Mouse (Mus musculus) brown adipose tissue, adult 24 weeks (tissue): ENCODE data around the gene Frmd4a. TPM values are rescaled to one million over a fixed set of nuclear protein-coding genes. Genes with fewer than 3 reads are reported as not detected.
A peak's percentile ranks its signal among the peaks of the same experiment; 100 is the strongest.
"Not testable (repeated sequence)": the region's sequence is repeated elsewhere in the genome, so short reads cannot be mapped to it uniquely, and the experiment has no call there.

ENCODE experiments used
- H3K27ac ChIP-seq: fragments of 200-500 bp; replicated peaks from 2 replicates; pipeline ENCODE4 v1.5.1; 2012; ENCODE audit warnings: low read depth, mild to moderate bottlenecking, low read length
- H3K4me1 ChIP-seq: fragments of 200-500 bp; 2 replicates; pipeline ENCODE4 v1.6.1; 2012; ENCODE audit warnings: low read length, mixed read lengths; ENCODE audit not compliant: control insufficient read depth, insufficient read depth, insufficient read length
- H3K4me3 ChIP-seq: fragments of 200-500 bp; 2 replicates; pipeline ENCODE4 v1.5.1; 2012; ENCODE audit warnings: low read depth, mild to moderate bottlenecking, low read length, moderate library complexity; ENCODE audit not compliant: insufficient read depth
- polyA plus RNA-seq: library from polyadenylated mRNA; stranded (reverse); fragments of >200 nt; gene quantifications from 2 replicates; pipeline ENCODE4 v1.2.4, GENCODE M21; 2012; ENCODE audit not compliant: missing spikeins, insufficient read depth, insufficient read length

Gene Frmd4a
- polyA plus RNA-seq, 1 experiment = 2.3 TPM

- H3K27ac ChIP-seq = no peak overlapping the region
- H3K4me3 ChIP-seq = peak overlapping the region; percentile 30
- 0 out of 2 replicates have a peak, but pooled peaks cover 2% of the 10 kb centered on the region for H3K4me1 ChIP-seq
These were observed 283.3 kb downstream of the Frmd4a start for GRCm38 (mm10) chr2:4300816-4301215.

DNA sequence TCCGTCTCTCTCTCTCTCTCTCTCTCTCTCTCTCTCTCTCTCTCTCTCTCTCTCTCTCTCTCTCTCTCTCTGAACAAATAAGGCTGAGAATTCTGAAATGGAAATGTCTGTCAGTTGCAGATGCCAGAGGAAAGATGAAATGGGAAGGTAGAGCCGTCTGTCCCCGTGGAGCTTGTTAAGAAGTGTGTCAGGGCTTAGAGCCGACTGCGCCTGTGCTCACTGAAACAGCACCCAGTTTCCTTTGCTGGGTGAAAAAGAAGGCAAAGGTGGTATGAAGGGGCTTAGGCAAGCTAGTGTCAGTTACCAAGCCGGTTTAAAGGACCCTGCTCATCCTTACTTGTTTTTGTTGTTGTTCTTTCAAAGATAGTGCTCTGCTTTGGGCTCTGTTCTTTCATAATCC lies 283.7 kb downstream of the Frmd4a start:
- Histone ChIP-seq H3K4me3 (peak overlapping the region; percentile 30; the same call in 1 of the 2 replicates), H3K27ac (no peak overlapping the region), H3K4me1 (0 out of 2 replicates have a peak, but pooled peaks cover 2% of the 10 kb centered on the region)

DNA sequence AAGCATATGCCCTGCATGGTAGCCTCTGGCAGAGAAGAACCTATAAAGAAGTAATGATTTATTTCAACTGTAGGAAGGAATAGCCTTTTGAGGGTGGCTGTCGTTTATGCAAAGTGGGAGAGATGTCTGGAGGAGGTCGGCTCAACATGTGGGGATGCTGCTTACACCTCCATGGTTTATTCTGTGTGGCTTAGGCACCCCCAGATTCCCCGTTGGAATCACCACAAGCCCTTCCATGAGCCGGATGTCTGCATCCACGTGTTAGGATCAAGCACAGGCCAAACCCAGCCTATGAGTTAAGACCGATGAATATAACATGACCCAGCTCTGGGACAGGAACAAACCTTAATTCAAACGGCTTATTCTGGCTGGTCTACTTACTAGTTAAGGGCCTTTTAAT lies 284.2 kb downstream of the Frmd4a start:
- Histone ChIP-seq H3K4me3 (peak overlapping the region; percentile 30; the same call in 1 of the 2 replicates), H3K4me1 (0 out of 2 replicates have a peak, but pooled peaks cover 2% of the 10 kb centered on the region), H3K27ac (no peak overlapping the region)

GRCm38 (mm10) chr2:4302119-4302518 lies 284.6 kb downstream of the Frmd4a start:
- no peak overlapping the region for H3K4me3 ChIP-seq
- no peak overlapping the region for H3K27ac ChIP-seq
- H3K4me1 ChIP-seq = 0 out of 2 replicates have a peak, but pooled peaks cover 2% of the 10 kb centered on the region

DNA sequence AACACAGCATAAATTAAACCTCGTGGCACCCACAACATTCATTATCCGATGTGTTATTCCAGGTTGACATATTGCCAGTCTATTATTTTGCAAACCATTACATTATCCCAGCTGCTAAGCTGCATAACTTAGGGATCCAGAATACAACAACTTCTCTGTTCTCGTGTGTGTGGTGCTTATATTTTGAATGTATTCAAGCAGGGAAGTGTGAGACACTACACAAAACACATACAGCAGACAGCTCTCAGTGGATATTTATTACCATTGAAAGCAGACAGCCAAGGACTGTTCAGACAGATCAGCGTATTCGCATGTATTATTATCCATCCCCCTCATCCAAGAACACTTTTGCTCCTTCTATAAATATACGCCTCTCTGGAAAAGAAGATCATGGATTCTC lies 289.6 kb downstream of the Frmd4a start:
- no peak overlapping the region for H3K4me3 ChIP-seq
- no peak overlapping the region for H3K27ac ChIP-seq
- no peaks in the 10 kb centered on the region for H3K4me1 ChIP-seq

DNA sequence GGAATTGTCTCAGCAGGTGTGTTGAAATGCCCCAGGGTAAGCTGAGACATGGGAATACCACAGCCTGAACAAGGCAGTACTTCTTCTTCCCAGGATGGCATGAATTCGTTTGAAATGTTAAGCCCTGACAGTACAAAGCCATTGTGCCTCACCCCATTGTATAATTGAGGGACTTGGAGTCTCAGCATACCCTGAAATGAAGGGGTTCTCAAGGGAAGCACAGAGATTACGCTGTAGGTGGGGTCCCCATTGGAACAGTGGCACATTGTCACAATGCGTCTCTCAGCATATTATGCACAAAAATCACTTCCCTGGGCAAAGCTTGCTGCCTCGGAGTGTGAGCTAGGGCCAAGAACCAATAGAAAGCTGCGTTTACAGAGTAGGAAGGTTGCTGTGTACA lies 297.0 kb downstream of the Frmd4a start:
- Histone ChIP-seq H3K27ac (no peak overlapping the region), H3K4me3 (no peak overlapping the region), H3K4me1 (no peaks in the 10 kb centered on the region)

DNA sequence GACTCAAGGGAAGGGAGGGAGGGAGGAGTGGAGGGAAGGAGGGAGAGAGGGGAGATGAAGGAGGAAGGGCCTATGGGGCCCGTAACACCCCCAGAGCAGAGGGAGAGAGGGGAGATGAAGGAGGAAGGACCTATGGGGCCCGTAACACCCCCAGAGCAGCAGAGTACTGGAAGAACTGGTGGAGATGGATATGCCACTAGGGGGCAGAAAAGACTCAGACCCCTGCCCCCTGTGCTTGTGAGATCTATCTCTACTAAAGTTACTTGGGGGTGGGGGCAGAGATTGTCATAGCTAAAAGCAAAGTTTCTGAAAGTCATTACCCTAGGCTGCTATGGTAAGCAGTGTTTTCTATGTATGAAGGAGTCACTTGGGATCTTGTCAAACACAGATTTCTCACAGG lies 299.1 kb downstream of the Frmd4a start:
- Histone ChIP-seq H3K4me1 (no peaks in the 10 kb centered on the region), H3K27ac (no peak overlapping the region), H3K4me3 (no peak overlapping the region)

GRCm38 (mm10) chr2:4318134-4318533 lies 300.6 kb downstream of the Frmd4a start:
- Histone ChIP-seq H3K4me3 (no peak overlapping the region), H3K4me1 (no peaks in the 10 kb centered on the region), H3K27ac (no peak overlapping the region)

DNA sequence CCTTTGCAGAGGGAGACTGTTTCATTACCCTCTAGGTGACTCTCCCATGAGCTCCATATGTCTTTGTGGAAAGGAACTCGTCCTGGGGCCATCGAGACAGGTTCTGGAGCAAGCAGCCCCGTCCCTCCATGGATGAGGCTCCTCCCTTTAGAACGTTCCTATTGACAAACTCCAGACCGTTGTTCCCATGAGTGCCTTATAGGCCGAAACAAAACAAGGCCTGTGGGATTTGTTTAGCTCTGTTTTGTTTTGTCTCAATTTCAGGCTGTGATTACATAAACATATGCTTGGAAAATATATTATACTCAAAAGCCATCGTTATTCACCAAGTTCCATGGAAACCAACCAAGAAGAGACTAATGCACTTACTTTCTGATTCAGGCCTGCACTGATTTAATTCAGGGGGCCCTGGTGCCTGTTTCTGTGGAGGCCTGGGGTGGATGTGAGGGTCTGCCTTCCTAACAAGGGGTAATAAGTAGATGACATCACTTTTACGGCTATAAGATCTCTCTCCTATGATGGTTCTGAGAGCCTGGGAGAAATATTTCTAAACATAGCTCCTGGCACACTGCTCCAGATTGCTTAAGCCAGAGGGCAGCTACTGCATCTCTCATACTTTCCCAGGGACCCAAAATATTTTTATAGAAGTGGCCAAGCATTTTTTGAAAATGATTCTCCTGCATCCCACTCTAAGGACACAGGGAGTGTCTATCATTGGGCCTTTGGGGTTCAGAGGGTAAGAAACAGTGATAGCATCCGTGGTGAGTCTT lies 308.9 kb downstream of the Frmd4a start:
- no peak overlapping the region for H3K4me3 ChIP-seq
- H3K27ac ChIP-seq = 0 out of 2 replicates have a peak overlapping the region, but pooled peaks have one; percentile 0
- no peaks in the 10 kb centered on the region for H3K4me1 ChIP-seq

DNA sequence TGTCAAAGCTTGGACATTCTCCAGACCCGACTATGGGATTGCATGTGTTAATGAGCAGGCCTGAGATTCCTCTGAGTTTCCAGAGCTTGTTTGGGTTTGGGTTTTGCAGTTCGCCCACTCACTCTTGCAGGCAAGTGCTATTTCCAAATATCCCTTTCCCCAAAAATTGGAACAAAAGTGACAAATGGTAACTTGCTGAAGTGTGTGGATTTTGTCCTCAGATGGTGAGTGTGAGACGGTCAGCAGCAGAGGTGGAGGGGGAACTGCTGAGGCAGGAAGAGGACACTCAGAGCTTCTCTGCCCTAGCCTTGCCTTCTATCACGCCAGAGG lies 309.5 kb downstream of the Frmd4a start:
- Histone ChIP-seq H3K4me3 (no peak overlapping the region), H3K4me1 (no peaks in the 10 kb centered on the region), H3K27ac (0 out of 2 replicates have a peak overlapping the region, but pooled peaks have one; percentile 0)

GRCm38 (mm10) chr2:4332441-4332840 lies 314.9 kb downstream of the Frmd4a start:
- no peak overlapping the region for H3K4me3 ChIP-seq
- H3K4me1 ChIP-seq = no peaks in the 10 kb centered on the region
- H3K27ac ChIP-seq = no peak overlapping the region

GRCm38 (mm10) chr2:4334201-4334600 lies 316.7 kb downstream of the Frmd4a start:
- Histone ChIP-seq H3K4me3 (no peak overlapping the region), H3K27ac (no peak overlapping the region), H3K4me1 (no peaks in the 10 kb centered on the region)

DNA sequence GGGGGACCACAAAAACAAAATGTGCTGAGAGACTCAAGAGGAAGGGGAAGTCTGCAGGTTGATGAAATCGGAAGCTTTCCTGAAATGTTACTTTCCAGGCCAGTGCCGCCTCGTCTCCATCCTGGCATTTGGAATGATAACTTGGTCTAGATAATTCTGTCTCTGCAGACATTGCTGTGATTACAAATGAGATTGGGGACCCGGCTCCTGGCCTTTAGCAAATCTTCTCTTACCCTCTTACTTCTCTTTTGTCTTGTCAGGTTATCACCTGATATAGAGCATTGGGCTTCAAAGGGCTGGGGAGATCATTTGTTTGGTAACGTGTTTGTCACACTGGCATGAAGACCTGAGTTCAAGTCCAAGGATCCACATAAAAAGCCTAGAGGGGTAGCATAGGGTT lies 317.4 kb downstream of the Frmd4a start:
- H3K4me1 ChIP-seq = no peaks in the 10 kb centered on the region
- H3K27ac ChIP-seq = no peak overlapping the region
- no peak overlapping the region for H3K4me3 ChIP-seq

- Histone ChIP-seq H3K4me1 (no peaks in the 10 kb centered on the region), H3K27ac (no peak overlapping the region), H3K4me3 (no peak overlapping the region)
These were observed 318.4 kb downstream of the Frmd4a start for GRCm38 (mm10) chr2:4335881-4336280.

- not testable (repeated sequence) for H3K4me3 ChIP-seq, H3K27ac ChIP-seq, H3K4me1 ChIP-seq
These were observed 320.8 kb downstream of the Frmd4a start for GRCm38 (mm10) chr2:4338290-4338689.

DNA sequence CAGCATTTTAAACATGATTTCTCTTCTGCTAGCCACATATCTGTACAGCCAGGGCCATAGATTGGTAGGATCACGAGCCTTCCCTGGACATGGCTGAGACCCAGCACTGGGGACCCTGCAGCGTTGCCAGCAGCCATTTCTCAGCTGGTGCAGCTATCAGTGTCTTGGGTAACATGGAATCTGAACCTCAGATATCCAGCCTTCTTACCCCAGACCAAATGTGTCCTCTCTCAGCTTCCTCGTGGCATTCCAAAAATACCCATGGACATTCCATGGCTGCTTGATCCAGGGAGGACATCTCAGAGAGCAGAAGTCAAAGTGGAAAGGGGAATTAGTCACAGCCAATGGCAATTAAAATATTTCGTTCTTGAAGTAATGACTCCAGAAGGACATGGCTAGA lies 321.6 kb downstream of the Frmd4a start:
- H3K4me3 ChIP-seq = no peak overlapping the region
- peaks cover 3% of the 10 kb centered on the region; the same call in 1 of the 2 replicates for H3K4me1 ChIP-seq
- no peak overlapping the region for H3K27ac ChIP-seq
